16 mouse cellular contexts compared by ENCODE assay signal in genomic region chr2:48412683-48413440, GRCm38 (mm10).
DNase-seq lines count a peak whose midpoint lies in the region; ATAC-seq and TF ChIP-seq lines count a peak whose summit lies in the region.
"Had no signal": no experiment of that assay in that cellular context is flagged by ENCODE, and none has a peak within 500 bp of the region (broad histone marks: within the 10 kb centered on the region; RNA-seq: fewer than 3 reads in every experiment).

No protein-coding gene starts in this region.

- no peak overlapping the region for H3K4me3 ChIP-seq in lung, embryonic 15.5 days
- no peak overlapping the region for H3K4me3 ChIP-seq in stomach, postnatal 0 days (ENCODE audit: low read depth, low read length)
- H3K4me3 ChIP-seq in forebrain, embryonic 11.5 days (ENCODE audit: low read depth, low read length): no peak overlapping the region
- H3K4me3 ChIP-seq: forebrain, embryonic 12.5 days; midbrain, embryonic 15.5 days had no signal

- TF ChIP-seq EP300 in stomach, postnatal 0 days (optimal IDR thresholded peaks at IDR 0.05): no peak

- DNase-seq in thymus, postnatal 14 days: peak; percentile 7
- no peak for DNase-seq in thymus, adult 18-20 months
- DNase-seq in kidney, adult 9 months: peak; percentile 81
- peak; percentile 53 for DNase-seq in stomach, postnatal 0 days (ENCODE audit: low spot score)
- no peak for DNase-seq in cerebellum, postnatal 10 days
- DNase-seq in forebrain, embryonic 11.5 days (ENCODE audit: low spot score): no peak
- no peak for DNase-seq in ovary, postnatal 14 days (ENCODE audit: low spot score)
- DNase-seq: adrenal gland, postnatal 36 days; cerebellum, postnatal 25 days; gastrocnemius, postnatal 10 days; heart, postnatal 4 days had no signal

- 43% methylated on average over 4 of the region's 4 CpGs for WGBS in lung, embryonic 15.5 days
- 52% methylated on average over 4 of the region's 4 CpGs for WGBS in stomach, postnatal 0 days
- 84% methylated on average over 4 of the region's 4 CpGs for WGBS in forebrain, embryonic 11.5 days

- H3K4me2 ChIP-seq in lung, embryonic 15.5 days: no peak overlapping the region
- H3K4me2 ChIP-seq in stomach, postnatal 0 days (replicated peaks; ENCODE audit: low read depth): no peak overlapping the region
- no peak overlapping the region for H3K4me2 ChIP-seq in forebrain, embryonic 11.5 days (ENCODE audit: low read depth, low read length, severe bottlenecking)
- H3K4me2 ChIP-seq: forebrain, embryonic 12.5 days; heart, embryonic 11.5 days; midbrain, embryonic 15.5 days had no signal

- H3K27ac ChIP-seq in lung, embryonic 15.5 days: peak overlapping the region; percentile 78
- H3K27ac ChIP-seq in stomach, postnatal 0 days (replicated peaks): no peak overlapping the region
- no peak overlapping the region for H3K27ac ChIP-seq in forebrain, embryonic 11.5 days (ENCODE audit: low read depth, low read length)
- H3K27ac ChIP-seq: forebrain, embryonic 12.5 days; midbrain, embryonic 15.5 days had no signal

- H3K27me3 ChIP-seq in lung, embryonic 15.5 days: no peaks in the 10 kb centered on the region
- H3K27me3 ChIP-seq in stomach, postnatal 0 days (ENCODE audit: control insufficient read depth, insufficient read depth, low read length): no peaks in the 10 kb centered on the region
- H3K27me3 ChIP-seq in forebrain, embryonic 11.5 days (ENCODE audit: control insufficient read depth, insufficient read depth, low read length): no peaks in the 10 kb centered on the region
- H3K27me3 ChIP-seq: midbrain, embryonic 15.5 days had no signal

- no peaks in the 10 kb centered on the region for H3K9me3 ChIP-seq in lung, embryonic 15.5 days
- no peaks in the 10 kb centered on the region for H3K9me3 ChIP-seq in stomach, postnatal 0 days (ENCODE audit: control insufficient read depth, low read length)
- H3K9me3 ChIP-seq in forebrain, embryonic 11.5 days (ENCODE audit: control insufficient read depth, low read length): no peaks in the 10 kb centered on the region
- H3K9me3 ChIP-seq: forebrain, embryonic 12.5 days; midbrain, embryonic 15.5 days had no signal

- no peak overlapping the region for H3K9ac ChIP-seq in lung, embryonic 15.5 days
- no peak overlapping the region for H3K9ac ChIP-seq in stomach, postnatal 0 days (ENCODE audit: low read length)
- no peak overlapping the region for H3K9ac ChIP-seq in forebrain, embryonic 11.5 days (ENCODE audit: low read length)
- H3K9ac ChIP-seq: forebrain, embryonic 12.5 days; midbrain, embryonic 15.5 days had no signal

- peak; percentile 87 for ATAC-seq in lung, embryonic 15.5 days (ENCODE audit: borderline replicate concordance, extremely low read depth, low FRiP score, low TSS enrichment)
- ATAC-seq in stomach, postnatal 0 days (ENCODE audit: low FRiP score, low TSS enrichment): peak; percentile 82
- ATAC-seq in forebrain, embryonic 11.5 days (replicated peaks; ENCODE audit: low FRiP score): no peak
- ATAC-seq: CD4-positive, CD25-positive, alpha-beta regulatory T cell, adult 4 months; midbrain, embryonic 15.5 days had no signal

- no peak for TF ChIP-seq CTCF in stomach, postnatal 0 days (IDR thresholded peaks at IDR 0.05; ENCODE audit: low read depth)

- no peaks in the 10 kb centered on the region for H3K36me3 ChIP-seq in lung, embryonic 15.5 days
- H3K36me3 ChIP-seq in stomach, postnatal 0 days (ENCODE audit: control insufficient read depth, insufficient read depth, low read length): no peaks in the 10 kb centered on the region
- H3K36me3 ChIP-seq in forebrain, embryonic 11.5 days (ENCODE audit: control insufficient read depth, insufficient read depth, low read length): no peaks in the 10 kb centered on the region
- H3K36me3 ChIP-seq: forebrain, embryonic 12.5 days; midbrain, embryonic 15.5 days had no signal

- peaks cover 3% of the 10 kb centered on the region; the same call in 1 of the 2 replicates for H3K4me1 ChIP-seq in lung, embryonic 15.5 days
- no peaks in the 10 kb centered on the region for H3K4me1 ChIP-seq in stomach, postnatal 0 days (replicated peaks; ENCODE audit: control insufficient read depth, insufficient read depth)
- H3K4me1 ChIP-seq in forebrain, embryonic 11.5 days (replicated peaks; ENCODE audit: control insufficient read depth, insufficient read depth, low read length): no peaks in the 10 kb centered on the region; the same call in 1 of the 2 replicates
- H3K4me1 ChIP-seq: midbrain, embryonic 15.5 days had no signal

Comparison
In these comparisons a context has a peak if more than half of its experiments do, and no peak if none do; other contexts are left out.
1. DNase-seq: peak in thymus, postnatal 14 days (single experiment), kidney, adult 9 months (single experiment) and stomach, postnatal 0 days (single experiment); none in thymus, adult 18-20 months (0 of 2), cerebellum, postnatal 10 days (0 of 2), forebrain, embryonic 11.5 days (single experiment) and ovary, postnatal 14 days (single experiment).